Mouse (Mus musculus) heart, adult 11 months (tissue): Measurements from ENCODE around the gene Nab1.

Source experiments
- DNase-seq: peaks from one replicate; pipeline ENCODE4 v3.0.0; 2022

Nab1 gene

GRCm38 (mm10) chr1:52500314-52500981 is at the start of gene Nab1:
TSS of gene Nab1 (minus strand) at chr1:52500679.
- DNase-seq = peak; percentile 99

DNA sequence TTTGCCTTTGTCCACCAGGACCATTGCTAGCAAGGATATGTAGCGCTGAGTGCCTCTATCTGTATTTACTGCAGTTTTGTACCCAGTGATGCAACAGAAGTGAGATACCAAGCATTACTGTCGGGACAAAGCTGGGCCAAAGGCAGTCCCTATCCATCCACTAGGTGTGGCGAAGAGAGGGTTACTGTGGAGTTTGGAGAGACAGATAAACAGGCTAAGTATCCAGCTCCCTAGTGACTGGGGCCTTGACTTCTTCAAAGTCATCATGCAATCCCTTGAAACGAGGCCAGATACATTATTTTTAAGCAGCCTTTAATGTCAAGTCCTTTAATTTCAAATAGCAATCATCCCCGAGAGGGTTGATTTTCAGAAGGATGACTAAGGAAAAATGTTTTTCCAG is 47.0 kb upstream of the Nab1 start:
- DNase-seq = no peak

DNA sequence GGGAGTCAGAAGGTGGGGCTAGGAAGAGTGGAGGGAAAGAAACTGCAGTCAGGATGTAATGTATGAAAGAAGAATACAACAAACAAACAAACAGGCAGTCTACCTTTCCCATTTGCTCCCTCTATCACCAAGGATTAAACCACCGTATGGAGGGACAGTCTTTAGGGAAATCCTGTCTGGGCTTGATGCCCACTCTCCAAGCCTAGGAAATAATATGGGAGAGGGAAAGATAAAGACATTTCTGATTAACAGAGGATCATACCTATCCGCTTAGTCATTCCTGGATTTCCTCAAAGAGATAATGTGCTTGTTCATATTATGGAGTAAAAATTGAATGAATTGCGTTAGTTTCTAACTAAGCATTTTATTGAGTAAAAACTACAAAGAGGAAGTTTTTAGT is 46.3 kb upstream of the Nab1 start:
- DNase-seq = no peak

- peak; percentile 61 for DNase-seq
These were observed 39.6 kb upstream of the Nab1 start for GRCm38 (mm10) chr1:52540124-52540523.

DNA sequence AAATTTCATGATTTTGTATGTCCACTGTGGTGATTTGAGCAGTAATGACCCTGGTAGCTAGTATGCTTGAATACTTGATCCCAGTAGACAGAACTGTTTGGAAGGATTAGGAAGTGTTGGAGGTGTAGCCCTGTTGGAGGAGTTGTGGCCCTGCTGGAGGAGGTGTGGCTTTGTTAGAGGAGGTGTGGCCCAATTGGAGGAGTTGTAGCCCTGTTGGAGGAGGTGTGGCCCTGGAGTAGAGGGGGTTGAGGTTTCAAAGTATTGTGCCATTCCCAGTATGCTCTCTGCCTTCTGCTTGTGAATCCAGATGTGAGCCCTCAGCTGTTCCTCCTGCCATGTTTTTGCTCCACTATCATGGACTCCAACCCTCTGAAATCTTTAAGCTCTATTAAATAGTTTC is 29.5 kb upstream of the Nab1 start:
- DNase-seq = no peak

DNA sequence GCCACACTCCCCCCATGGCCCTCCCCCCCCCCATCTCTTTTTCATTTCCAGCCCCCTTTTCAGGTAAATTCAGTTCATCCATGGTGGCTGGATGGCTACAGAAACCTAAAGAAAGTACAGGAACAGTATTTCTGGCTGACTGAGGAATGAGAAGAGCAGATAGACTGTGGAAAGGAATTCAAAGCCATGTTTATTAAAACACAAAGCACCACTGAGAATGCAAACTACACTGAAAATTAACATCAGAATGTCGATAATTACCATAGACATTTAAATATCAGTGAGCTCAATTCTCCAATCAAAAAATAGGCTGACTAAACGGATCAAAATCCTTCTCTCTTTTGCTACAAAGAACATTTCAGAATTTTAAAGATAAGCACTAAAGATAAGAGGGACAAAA is 27.2 kb upstream of the Nab1 start:
- DNase-seq = no peak

DNA sequence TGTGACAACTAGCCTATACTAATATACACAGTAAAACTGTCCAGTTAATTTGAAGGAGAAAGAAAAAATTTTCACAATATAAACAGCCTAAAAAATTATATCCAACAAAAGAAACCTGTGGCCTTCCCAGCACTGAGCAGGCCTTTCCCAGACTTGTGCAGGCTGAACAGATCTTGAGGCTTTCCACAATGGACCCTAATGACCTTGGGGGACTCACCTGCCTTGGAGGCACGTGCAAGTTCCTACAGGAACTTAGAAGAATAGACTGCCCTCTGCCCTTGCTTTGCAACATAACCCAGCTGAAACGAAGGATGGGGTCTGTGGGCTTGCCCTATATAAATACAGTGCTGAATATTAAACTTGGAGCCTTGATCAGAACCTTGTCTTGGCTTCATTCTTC is 26.8 kb upstream of the Nab1 start:
- no peak for DNase-seq

- DNase-seq = peak; percentile 64
These were observed 24.2 kb upstream of the Nab1 start for GRCm38 (mm10) chr1:52524663-52525062.

DNA sequence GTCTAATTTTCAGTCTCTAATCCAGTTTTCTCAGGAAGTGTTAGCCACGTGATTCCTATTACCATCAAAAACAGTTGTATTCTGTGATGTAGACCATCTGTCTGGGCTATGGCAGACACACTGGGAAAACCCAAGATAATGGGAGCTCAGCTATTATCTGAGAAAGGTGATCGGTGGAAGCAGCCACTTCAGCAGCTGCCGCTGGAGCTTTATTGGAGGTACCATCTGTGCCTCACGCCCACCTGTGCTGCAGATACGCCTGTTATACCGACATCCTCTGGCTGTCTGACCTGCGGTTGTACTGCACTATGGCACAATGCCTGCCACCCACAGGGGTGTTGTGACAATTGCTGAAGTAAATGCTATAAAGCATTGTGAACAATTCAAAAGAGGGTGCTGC is 23.7 kb upstream of the Nab1 start:
- DNase-seq = no peak

DNA sequence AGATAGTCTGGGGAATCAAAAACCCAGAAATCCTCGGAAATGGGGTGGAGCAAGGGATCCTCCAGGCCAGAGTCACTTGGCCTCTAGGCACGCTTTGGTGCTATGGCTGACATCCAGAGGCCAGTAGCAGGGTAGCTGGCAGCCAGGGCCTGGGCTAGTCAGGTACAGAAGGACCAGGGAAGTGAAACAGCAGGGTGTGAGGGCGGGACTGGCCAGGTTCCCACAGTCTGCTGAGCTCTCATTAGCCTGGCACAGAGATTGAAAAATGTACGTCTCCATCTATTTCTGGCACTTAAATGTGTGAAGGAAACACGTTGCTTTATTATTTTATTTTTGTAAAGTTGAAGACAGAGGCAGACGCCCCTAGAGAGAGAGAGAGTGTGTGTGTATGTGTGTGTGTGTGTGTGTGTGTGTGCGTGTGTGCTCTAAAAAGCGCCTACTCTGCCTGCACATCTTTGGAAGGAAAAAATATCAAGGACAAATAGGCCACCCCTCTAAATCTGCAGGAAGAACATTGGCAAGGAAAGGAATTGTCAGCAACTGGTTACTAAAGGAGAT is 21.0 kb upstream of the Nab1 start:
- peak; percentile 87 for DNase-seq

DNA sequence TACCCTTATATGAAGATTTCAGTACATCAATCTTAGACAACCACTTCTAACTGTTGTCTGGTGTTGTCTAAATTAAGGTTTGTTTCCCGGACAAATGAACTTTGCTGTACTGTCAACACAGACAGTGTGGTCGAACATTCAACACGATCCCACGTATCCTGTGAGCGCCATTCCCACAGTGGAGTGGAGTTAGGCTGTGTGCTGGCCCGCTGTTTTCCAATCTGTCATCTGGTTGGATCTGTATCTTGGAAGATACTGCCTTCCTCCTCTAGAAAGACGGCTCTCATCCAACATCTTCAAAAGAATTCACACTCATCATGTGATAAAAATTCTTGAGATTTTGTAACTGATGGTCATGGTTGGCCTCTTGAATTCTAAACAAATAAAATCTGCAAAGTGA is 19.7 kb upstream of the Nab1 start:
- DNase-seq = no peak

DNA sequence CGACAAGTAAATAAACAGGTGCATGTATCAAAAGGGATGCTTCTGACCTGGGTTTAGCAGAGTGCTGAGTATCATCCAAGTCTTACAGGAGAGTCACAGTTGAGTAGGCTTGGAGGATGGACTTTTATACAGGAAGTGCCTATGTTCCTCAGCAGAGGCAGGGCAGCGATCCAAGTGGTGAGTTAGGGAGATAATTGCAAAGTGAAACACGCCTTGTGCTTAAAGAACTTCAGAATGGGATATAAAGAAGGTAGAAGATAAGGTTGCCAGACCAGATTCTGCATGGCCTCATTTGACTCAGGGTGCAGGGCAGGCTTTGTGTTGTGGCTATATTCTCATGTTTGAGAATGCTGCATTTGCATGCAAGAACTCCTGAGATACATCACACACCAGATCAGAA is 14.8 kb upstream of the Nab1 start:
- DNase-seq = peak; percentile 55

- DNase-seq = peak; percentile 78
These were observed 11.4 kb upstream of the Nab1 start for GRCm38 (mm10) chr1:52511788-52512425.

DNA sequence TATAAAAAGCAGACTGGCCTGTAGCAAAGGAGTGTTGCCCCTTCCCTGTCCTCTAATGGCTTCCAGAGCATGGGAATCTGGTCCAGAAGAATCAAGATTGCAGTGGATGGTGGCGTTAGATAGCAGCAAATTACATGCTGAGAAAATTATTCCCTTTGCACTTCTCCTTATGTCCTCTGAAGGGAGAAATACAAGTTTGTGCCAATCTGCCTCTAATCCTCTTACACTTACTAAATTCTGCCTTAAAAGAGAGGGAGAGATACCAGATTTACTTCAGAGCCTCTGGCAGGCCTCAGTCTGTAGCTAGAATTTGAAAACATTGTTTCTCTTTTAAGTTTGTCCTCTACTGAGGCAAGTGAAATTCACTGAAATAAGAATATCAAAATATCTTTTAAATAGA is 5.7 kb upstream of the Nab1 start:
- no peak for DNase-seq

DNA sequence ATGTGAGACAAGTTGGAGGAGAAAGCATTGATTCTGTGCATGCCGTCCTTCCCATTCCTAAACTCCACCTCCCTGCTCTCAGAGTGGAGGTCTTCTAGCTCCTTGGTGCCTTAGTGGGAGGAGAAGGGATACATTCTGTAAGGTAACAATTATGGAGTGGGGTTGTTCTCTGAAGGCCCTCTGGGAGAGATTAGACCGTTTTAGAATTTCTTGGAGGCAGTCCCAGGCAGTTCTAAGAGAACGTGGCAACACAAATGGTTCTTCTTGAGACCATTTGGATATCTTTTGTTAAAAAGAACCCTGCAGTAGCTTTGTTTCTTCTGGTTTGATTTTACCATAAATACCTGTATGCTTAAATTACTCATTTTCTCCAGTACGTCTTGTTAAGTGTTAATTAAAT is 1.8 kb upstream of the Nab1 start:
- peak; percentile 63 for DNase-seq

DNA sequence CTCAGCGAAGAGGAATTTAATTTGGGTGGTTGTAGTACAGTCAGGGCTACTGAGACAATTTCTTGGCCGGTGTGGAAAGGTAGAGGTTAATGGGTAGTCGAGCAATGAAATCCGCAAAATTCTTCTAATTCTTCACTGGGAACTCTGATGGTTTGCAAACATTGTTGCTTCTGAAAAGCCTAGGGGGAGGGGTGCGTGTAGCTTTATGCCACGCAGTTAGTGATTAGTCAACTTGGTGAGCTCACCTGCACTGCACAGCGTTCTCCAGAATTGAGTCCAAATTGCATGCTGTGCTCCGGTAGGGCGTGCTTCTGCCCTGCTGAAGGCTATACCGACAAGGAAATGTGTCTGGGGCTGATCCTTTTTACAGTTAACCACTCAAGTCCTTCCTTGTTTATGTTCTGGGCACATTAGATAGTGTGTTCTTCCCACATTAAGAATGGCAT is 1.2 kb upstream of the Nab1 start:
- peak; percentile 85 for DNase-seq

DNA sequence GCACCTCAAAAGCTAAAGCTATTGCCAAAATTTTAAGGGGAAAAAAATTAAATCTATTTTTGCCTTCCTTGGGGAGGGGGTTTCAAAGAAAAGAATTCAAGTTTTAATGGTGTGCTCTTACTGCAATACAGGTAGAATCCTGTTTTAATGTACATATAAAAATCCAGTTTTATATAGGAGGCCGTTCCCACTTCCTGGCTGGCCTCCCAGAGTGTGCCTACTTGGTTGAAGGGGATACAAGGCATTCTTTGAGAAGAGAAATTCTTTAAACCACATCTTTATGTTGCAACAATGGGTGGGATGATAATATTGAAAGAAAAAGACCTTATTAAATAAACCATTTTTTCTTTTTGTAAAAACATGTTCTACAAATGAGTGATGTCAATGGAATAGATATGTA is 611 bp upstream of the Nab1 start:
- DNase-seq = peak; percentile 70

GRCm38 (mm10) chr1:52499601-52500313 is 722 bp downstream of the Nab1 start:
- DNase-seq = peak; percentile 97

DNA sequence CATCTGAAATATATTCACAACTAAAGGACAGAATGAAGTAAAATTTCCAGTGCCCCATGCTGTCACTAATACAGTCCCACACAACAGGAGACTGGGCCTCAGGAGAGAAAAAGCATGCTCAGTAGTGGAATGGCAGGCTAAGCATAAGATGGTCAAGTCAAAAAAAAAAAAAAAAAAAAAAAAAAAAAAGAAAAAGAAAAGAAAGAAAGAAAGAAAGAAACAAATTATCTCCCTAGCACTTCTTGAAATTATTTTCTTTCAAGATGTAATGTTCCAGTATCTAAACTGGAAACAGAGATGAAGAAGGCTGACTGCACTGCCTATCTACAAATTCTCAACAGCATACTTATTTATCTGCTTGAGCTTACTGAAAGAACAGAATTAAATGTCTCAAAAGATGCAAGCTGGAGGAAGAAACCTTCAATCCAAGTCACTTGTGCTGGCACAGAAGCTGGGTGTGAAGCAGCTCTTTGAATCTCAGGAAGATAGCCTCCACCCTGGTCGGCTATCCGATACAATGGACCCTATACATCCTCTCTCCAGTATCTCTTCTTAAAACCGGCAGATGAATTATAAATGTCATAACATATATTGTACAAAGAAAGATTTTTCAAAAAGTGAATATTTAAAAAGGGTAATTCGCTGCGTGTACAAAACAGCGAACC is 1.6 kb downstream of the Nab1 start:
- DNase-seq = no peak

- peak; percentile 9 for DNase-seq
These were observed 10.8 kb downstream of the Nab1 start for GRCm38 (mm10) chr1:52489538-52490181.

DNA sequence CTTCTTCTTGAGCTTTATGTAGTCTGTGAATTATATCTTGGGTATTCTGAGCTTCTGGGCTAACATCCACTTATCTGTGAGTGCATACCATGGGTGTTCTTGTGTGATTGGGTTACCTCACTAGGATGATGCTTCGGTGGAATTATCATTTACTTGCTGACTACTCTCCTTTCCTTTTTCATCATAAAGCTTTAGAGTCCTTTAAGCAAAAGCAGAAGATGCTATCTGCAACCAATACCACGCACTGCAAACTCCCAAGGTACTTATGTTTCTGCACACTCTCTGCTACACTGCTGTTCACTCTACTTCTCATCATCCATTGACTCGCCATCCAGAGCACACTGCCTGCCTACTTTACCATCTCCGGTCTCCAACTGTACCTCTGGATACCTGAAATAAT is 15.5 kb downstream of the Nab1 start:
- DNase-seq = no peak

DNA sequence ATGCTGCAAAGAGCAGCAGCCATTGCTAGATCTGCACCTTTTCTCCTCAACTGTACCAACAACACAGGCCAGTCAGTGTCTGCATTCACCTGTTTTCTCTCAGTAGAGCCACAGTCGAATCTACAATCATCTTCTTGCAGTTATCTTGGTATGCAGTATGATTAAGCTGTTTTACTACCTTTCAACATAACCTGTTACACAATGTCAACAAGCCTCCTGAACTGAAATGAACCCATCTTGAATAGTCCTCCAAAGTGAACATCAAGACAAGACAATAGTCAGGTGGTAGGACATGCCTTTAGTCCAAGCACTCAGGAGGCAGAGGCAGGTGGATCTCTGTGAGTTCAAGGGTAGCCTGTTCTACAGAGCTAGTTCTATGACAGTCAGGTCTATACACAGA is 26.2 kb downstream of the Nab1 start:
- DNase-seq = peak; percentile 10
